ENCODE assay signal across 21 mouse cellular contexts in the genomic region with DNA sequence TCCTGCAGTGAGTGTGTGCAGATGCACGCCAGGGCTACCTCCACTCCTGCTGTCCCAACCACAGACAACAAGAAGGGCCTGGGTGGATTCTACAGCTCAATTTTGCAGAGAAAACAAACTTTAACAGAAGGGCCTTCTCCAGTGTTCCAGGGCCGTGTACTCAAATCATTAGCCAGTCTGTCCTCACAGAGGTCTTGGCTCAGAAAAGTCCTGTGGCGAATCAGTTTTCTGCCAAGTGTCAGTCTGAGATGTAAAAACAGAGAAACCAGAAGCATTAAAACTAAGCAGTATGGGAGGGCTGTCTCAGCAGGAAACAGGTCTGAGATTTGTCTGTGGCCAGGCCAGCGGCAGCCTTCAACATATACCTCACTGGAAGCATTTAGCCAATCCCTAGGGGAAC. TPM values are rescaled to one million over a fixed set of nuclear protein-coding genes. Genes with fewer than 3 reads are reported as not detected.
A peak's percentile ranks its signal among the peaks of the same experiment; 100 is the strongest.
DNase-seq lines count a peak whose midpoint lies in the region; ATAC-seq lines count a peak whose summit lies in the region.
"Had no signal": no experiment of that assay in that cellular context is flagged by ENCODE, and none has a peak within 500 bp of the region (broad histone marks: within the 10 kb centered on the region; RNA-seq: fewer than 3 reads in every experiment).

No protein-coding gene starts in this region.

- WGBS in forebrain, embryonic 10.5 days: 50% methylated on average over 4 of the region's 4 CpGs
- 32% methylated on average over 4 of the region's 4 CpGs for WGBS in forebrain, embryonic 15.5 days
- 28% methylated on average over 4 of the region's 4 CpGs for WGBS in embryonic facial prominence, embryonic 12.5 days
- WGBS in limb, embryonic 12.5 days: 37% methylated on average over 4 of the region's 4 CpGs

- H3K4me3 ChIP-seq in forebrain, embryonic 10.5 days: no peak overlapping the region
- H3K4me3 ChIP-seq in forebrain, embryonic 15.5 days: no peak overlapping the region
- H3K4me3 ChIP-seq in embryonic facial prominence, embryonic 12.5 days: no peak overlapping the region
- no peak overlapping the region for H3K4me3 ChIP-seq in limb, embryonic 12.5 days (replicated peaks)
- H3K4me3 ChIP-seq: embryonic facial prominence, embryonic 15.5 days; heart, embryonic 15.5 days; midbrain, embryonic 15.5 days; stomach, embryonic 15.5 days had no signal

- H3K4me2 ChIP-seq in forebrain, embryonic 15.5 days (replicated peaks): no peak overlapping the region
- H3K4me2 ChIP-seq in embryonic facial prominence, embryonic 12.5 days (replicated peaks): no peak overlapping the region
- H3K4me2 ChIP-seq in limb, embryonic 12.5 days: no peak overlapping the region
- H3K4me2 ChIP-seq: embryonic facial prominence, embryonic 15.5 days; heart, embryonic 15.5 days; midbrain, embryonic 15.5 days; stomach, embryonic 15.5 days had no signal

- H3K36me3 ChIP-seq in forebrain, embryonic 10.5 days (replicated peaks): no peaks in the 10 kb centered on the region
- H3K36me3 ChIP-seq in forebrain, embryonic 15.5 days: no peaks in the 10 kb centered on the region
- no peaks in the 10 kb centered on the region for H3K36me3 ChIP-seq in embryonic facial prominence, embryonic 12.5 days
- no peaks in the 10 kb centered on the region for H3K36me3 ChIP-seq in limb, embryonic 12.5 days
- H3K36me3 ChIP-seq: embryonic facial prominence, embryonic 15.5 days; heart, embryonic 15.5 days; midbrain, embryonic 15.5 days; stomach, embryonic 15.5 days had no signal

- H3K9ac ChIP-seq in forebrain, embryonic 15.5 days (replicated peaks): no peak overlapping the region
- H3K9ac ChIP-seq in embryonic facial prominence, embryonic 12.5 days: no peak overlapping the region
- H3K9ac ChIP-seq in limb, embryonic 12.5 days (replicated peaks): no peak overlapping the region
- H3K9ac ChIP-seq: embryonic facial prominence, embryonic 15.5 days; heart, embryonic 15.5 days; midbrain, embryonic 15.5 days; stomach, embryonic 15.5 days had no signal

- no peaks in the 10 kb centered on the region for H3K27me3 ChIP-seq in forebrain, embryonic 10.5 days (ENCODE audit: poor library complexity, severe bottlenecking)
- H3K27me3 ChIP-seq in forebrain, embryonic 15.5 days: no peaks in the 10 kb centered on the region
- no peaks in the 10 kb centered on the region for H3K27me3 ChIP-seq in embryonic facial prominence, embryonic 12.5 days
- no peaks in the 10 kb centered on the region for H3K27me3 ChIP-seq in limb, embryonic 12.5 days
- H3K27me3 ChIP-seq: embryonic facial prominence, embryonic 15.5 days; heart, embryonic 15.5 days; midbrain, embryonic 15.5 days; stomach, embryonic 15.5 days had no signal

- DNase-seq in forebrain, embryonic 10.5 days (ENCODE audit: extremely low spot score, low spot score): no peak
- peak; percentile 22 for DNase-seq in layer of hippocampus, adult 9-11 months
- no peak for DNase-seq in layer of hippocampus, postnatal 10 days (ENCODE audit: low spot score in 2 of 2)
- no peak for DNase-seq in gastrocnemius, adult 18-20 months (ENCODE audit: low spot score)
- DNase-seq: gastrocnemius, postnatal 10 days; kidney, adult 11 months; lung, postnatal 10 days; right cerebral cortex, postnatal 25 days; thymus, postnatal 4 days had no signal

- H3K27ac ChIP-seq in forebrain, embryonic 10.5 days: peak overlapping the region; percentile 57; the same call in 1 of the 2 replicates
- no peak overlapping the region for H3K27ac ChIP-seq in forebrain, embryonic 15.5 days (replicated peaks)
- peak overlapping the region; percentile 55 for H3K27ac ChIP-seq in embryonic facial prominence, embryonic 12.5 days
- peak overlapping the region; percentile 66; the same call in 1 of the 2 replicates for H3K27ac ChIP-seq in limb, embryonic 12.5 days
- H3K27ac ChIP-seq: heart, embryonic 15.5 days; midbrain, embryonic 15.5 days; stomach, embryonic 15.5 days had no signal

- H3K4me1 ChIP-seq in forebrain, embryonic 10.5 days: peaks cover 17% of the 10 kb centered on the region
- peaks cover 6% of the 10 kb centered on the region; the same call in 1 of the 2 replicates for H3K4me1 ChIP-seq in forebrain, embryonic 15.5 days
- peaks cover 12% of the 10 kb centered on the region; the same call in 1 of the 2 replicates for H3K4me1 ChIP-seq in embryonic facial prominence, embryonic 12.5 days
- peaks cover 28% of the 10 kb centered on the region for H3K4me1 ChIP-seq in limb, embryonic 12.5 days (replicated peaks)
- H3K4me1 ChIP-seq: stomach, embryonic 15.5 days had no signal

- H3K9me3 ChIP-seq in forebrain, embryonic 10.5 days: no peaks in the 10 kb centered on the region
- H3K9me3 ChIP-seq in forebrain, embryonic 15.5 days: no peaks in the 10 kb centered on the region
- H3K9me3 ChIP-seq in embryonic facial prominence, embryonic 12.5 days: no peaks in the 10 kb centered on the region
- H3K9me3 ChIP-seq in limb, embryonic 12.5 days: no peaks in the 10 kb centered on the region
- H3K9me3 ChIP-seq: embryonic facial prominence, embryonic 15.5 days; heart, embryonic 15.5 days; midbrain, embryonic 15.5 days; stomach, embryonic 15.5 days had no signal

- no peak for ATAC-seq in forebrain, embryonic 15.5 days (replicated peaks)
- no peak for ATAC-seq in embryonic facial prominence, embryonic 12.5 days (ENCODE audit: insufficient number of reproducible peaks, insufficient read depth, low FRiP score, low TSS enrichment)
- ATAC-seq in limb, embryonic 12.5 days (ENCODE audit: insufficient number of reproducible peaks, insufficient read depth, low FRiP score, low TSS enrichment, low read depth): no peak
- no peak for ATAC-seq in megakaryocyte progenitor cell, adult 5-6 weeks (replicated peaks; ENCODE audit: poor library complexity)
- ATAC-seq: midbrain, embryonic 15.5 days had no signal

RNA-seq across cellular contexts. Expression of a gene that starts 25.9 kb away (rescaled TPM):
- polyA plus RNA-seq in forebrain, embryonic 10.5 days (2016; fragmentation: Nextera tagmentation; extraction: Ambion mirVana): 10.4 and 12.3 TPM in 2 replicates
- 9.4 and 10.1 TPM in 2 replicates for polyA plus RNA-seq in forebrain, embryonic 15.5 days (2015; fragmentation: Nextera tagmentation; extraction: Ambion mirVana)
- total RNA-seq in layer of hippocampus, postnatal 10 days (2021): 10 to 100 TPM; 18.5 to 22.5 TPM
- polyA plus RNA-seq in embryonic facial prominence, embryonic 12.5 days (2016; fragmentation: Nextera tagmentation; extraction: Ambion mirVana): 45.4 and 46.8 TPM in 2 replicates
- polyA plus RNA-seq in limb, embryonic 12.5 days (2016; fragmentation: Nextera tagmentation; extraction: Ambion mirVana): 55.2 and 61.3 TPM in 2 replicates
- 1.7 TPM in 2 replicates for total RNA-seq in megakaryocyte progenitor cell, adult 5-6 weeks (2015)
- total RNA-seq in megakaryocyte progenitor cell, adult 5-6 weeks (2017): 2.3 and 2.7 TPM in 2 replicates
- total RNA-seq in gastrocnemius, adult 18-20 months (2021): 10 to 100 TPM; 23.3 to 29.9 TPM

RNA-seq across cellular contexts. Expression of a gene that starts 42.7 kb away (rescaled TPM):
- 0.77 and 1.0 TPM in 2 replicates for polyA plus RNA-seq in forebrain, embryonic 10.5 days (2016; fragmentation: Nextera tagmentation; extraction: Ambion mirVana)
- 1.8 and 1.9 TPM in 2 replicates for polyA plus RNA-seq in forebrain, embryonic 15.5 days (2015; fragmentation: Nextera tagmentation; extraction: Ambion mirVana)
- 1 to 10 TPM; 2.6 to 3.2 TPM for total RNA-seq in layer of hippocampus, postnatal 10 days (2021)
- polyA plus RNA-seq in embryonic facial prominence, embryonic 12.5 days (2016; fragmentation: Nextera tagmentation; extraction: Ambion mirVana): 1.3 and 1.8 TPM in 2 replicates
- polyA plus RNA-seq in limb, embryonic 12.5 days (2016; fragmentation: Nextera tagmentation; extraction: Ambion mirVana): 1.1 and 1.7 TPM in 2 replicates
- 2.0 and 2.1 TPM in 2 replicates for total RNA-seq in megakaryocyte progenitor cell, adult 5-6 weeks (2015)
- 0.75 and 1.5 TPM in 2 replicates for total RNA-seq in megakaryocyte progenitor cell, adult 5-6 weeks (2017)
- under 1 TPM in 1 of 2 experiments, not detected in 1; 0.12 TPM for total RNA-seq in gastrocnemius, adult 18-20 months (2021)
- total RNA-seq: neutrophil, adult 5-6 weeks had no signal

RNA-seq across cellular contexts. Expression of a gene that starts 48.6 kb away (rescaled TPM):
- polyA plus RNA-seq in forebrain, embryonic 10.5 days (2016; fragmentation: Nextera tagmentation; extraction: Ambion mirVana): 11.3 and 13.3 TPM in 2 replicates
- polyA plus RNA-seq in forebrain, embryonic 15.5 days (2015; fragmentation: Nextera tagmentation; extraction: Ambion mirVana): 23.6 and 24.4 TPM in 2 replicates
- total RNA-seq in layer of hippocampus, postnatal 10 days (2021): 10 to 100 TPM; 56.4 to 61.2 TPM
- polyA plus RNA-seq in embryonic facial prominence, embryonic 12.5 days (2016; fragmentation: Nextera tagmentation; extraction: Ambion mirVana): 16.6 and 18.8 TPM in 2 replicates
- 17.6 and 17.7 TPM in 2 replicates for polyA plus RNA-seq in limb, embryonic 12.5 days (2016; fragmentation: Nextera tagmentation; extraction: Ambion mirVana)
- 4.2 and 4.8 TPM in 2 replicates for total RNA-seq in megakaryocyte progenitor cell, adult 5-6 weeks (2015)
- 4.2 and 8.2 TPM in 2 replicates for total RNA-seq in megakaryocyte progenitor cell, adult 5-6 weeks (2017)
- 1 to 10 TPM; 2.4 to 3.9 TPM for total RNA-seq in gastrocnemius, adult 18-20 months (2021)

RNA-seq across cellular contexts. Expression of a gene that starts 56.7 kb away (rescaled TPM):
- polyA plus RNA-seq in forebrain, embryonic 10.5 days (2016; fragmentation: Nextera tagmentation; extraction: Ambion mirVana): 0.27 TPM in 1 of 2 replicates, not detected in the other
- polyA plus RNA-seq in forebrain, embryonic 15.5 days (2015; fragmentation: Nextera tagmentation; extraction: Ambion mirVana): not detected in 2 replicates
- not detected for total RNA-seq in layer of hippocampus, postnatal 10 days (2021)
- 0.37 and 0.54 TPM in 2 replicates for polyA plus RNA-seq in embryonic facial prominence, embryonic 12.5 days (2016; fragmentation: Nextera tagmentation; extraction: Ambion mirVana)
- 0.33 and 1.7 TPM in 2 replicates for polyA plus RNA-seq in limb, embryonic 12.5 days (2016; fragmentation: Nextera tagmentation; extraction: Ambion mirVana)
- total RNA-seq in megakaryocyte progenitor cell, adult 5-6 weeks (2015): not detected in 2 replicates
- total RNA-seq in megakaryocyte progenitor cell, adult 5-6 weeks (2017): 0.79 TPM in 1 of 2 replicates, not detected in the other
- not detected for total RNA-seq in gastrocnemius, adult 18-20 months (2021)
- total RNA-seq: gastrocnemius, postnatal 10 days; layer of hippocampus, adult 18-20 months; liver, adult 2 months; neutrophil, adult 5-6 weeks had no signal
- polyA plus RNA-seq: C2C12; embryonic facial prominence, embryonic 15.5 days; heart, embryonic 15.5 days; liver, adult 2 months; midbrain, embryonic 15.5 days had no signal

RNA-seq across cellular contexts. Expression of a gene that starts 57.9 kb away (rescaled TPM):
- polyA plus RNA-seq in forebrain, embryonic 10.5 days (2016; fragmentation: Nextera tagmentation; extraction: Ambion mirVana): 10.2 and 11.0 TPM in 2 replicates
- 9.9 and 10.9 TPM in 2 replicates for polyA plus RNA-seq in forebrain, embryonic 15.5 days (2015; fragmentation: Nextera tagmentation; extraction: Ambion mirVana)
- 1 to 10 TPM; 8.6 to 9.4 TPM for total RNA-seq in layer of hippocampus, postnatal 10 days (2021)
- polyA plus RNA-seq in embryonic facial prominence, embryonic 12.5 days (2016; fragmentation: Nextera tagmentation; extraction: Ambion mirVana): 13.4 and 14.5 TPM in 2 replicates
- polyA plus RNA-seq in limb, embryonic 12.5 days (2016; fragmentation: Nextera tagmentation; extraction: Ambion mirVana): 13.1 and 13.6 TPM in 2 replicates
- total RNA-seq in megakaryocyte progenitor cell, adult 5-6 weeks (2015): 15.6 and 18.5 TPM in 2 replicates
- 3.1 and 7.3 TPM in 2 replicates for total RNA-seq in megakaryocyte progenitor cell, adult 5-6 weeks (2017)
- 1 to 10 TPM; 8.2 to 10.0 TPM for total RNA-seq in gastrocnemius, adult 18-20 months (2021)
